Mouse (Mus musculus) frontal cortex, adult 2 months (tissue): ENCODE data around the gene Focad. TPM values are rescaled to one million over a fixed set of nuclear protein-coding genes. Genes with fewer than 3 reads are reported as not detected.

Experiments used
- DNase-seq, 2 experiments: peaks; one replicate each; pipeline ENCODE4 v3.0.0; 2022; ENCODE audit warnings: low spot score in 1 of 2; ENCODE audit errors: extremely low spot score in 1 of 2
- polyA plus RNA-seq: library from polyadenylated mRNA; depleted of rRNA; stranded (reverse); fragments of >200 nt; gene quantifications from 2 replicates; pipeline ENCODE4 v1.2.3, GENCODE M21; 2012; rRNA removed

Focad gene
- 44.1 TPM in 2 replicates for polyA plus RNA-seq

- peak; percentile 97 to 99 for DNase-seq
Measured at GRCm38 (mm10) chr4:88094062-88094767, at the start of gene Focad. Gene Focad (plus strand): TSS chr4:88094629.

GRCm38 (mm10) chr4:88045151-88045550 is 49.3 kb upstream of the Focad start:
- DNase-seq = no peak

DNA sequence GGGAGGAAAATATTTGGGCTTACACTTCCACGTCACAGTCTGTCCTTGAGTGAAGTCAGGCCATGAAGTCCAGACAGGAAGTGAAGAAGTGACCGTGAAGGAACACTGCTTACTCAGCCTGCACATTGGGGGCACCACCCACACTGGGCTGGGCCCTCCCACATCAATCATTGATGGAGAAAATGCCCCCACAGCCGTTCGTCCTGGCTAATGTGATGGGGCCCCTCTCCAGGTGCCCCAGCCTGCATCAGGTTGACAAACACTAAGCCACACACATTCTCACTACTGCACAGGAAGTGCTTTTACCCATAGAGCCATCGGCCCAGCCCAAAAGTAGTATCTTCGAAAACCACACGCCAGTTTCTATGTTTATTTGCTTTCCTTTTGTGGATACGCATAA is 48.1 kb upstream of the Focad start:
- no peak for DNase-seq

- no peak for DNase-seq
Measured at GRCm38 (mm10) chr4:88075388-88075787, 19.0 kb upstream of the Focad start.

- no peak for DNase-seq
Measured at GRCm38 (mm10) chr4:88078983-88079382, 15.4 kb upstream of the Focad start.

GRCm38 (mm10) chr4:88081417-88081816 is 13.0 kb upstream of the Focad start:
- DNase-seq = no peak

DNA sequence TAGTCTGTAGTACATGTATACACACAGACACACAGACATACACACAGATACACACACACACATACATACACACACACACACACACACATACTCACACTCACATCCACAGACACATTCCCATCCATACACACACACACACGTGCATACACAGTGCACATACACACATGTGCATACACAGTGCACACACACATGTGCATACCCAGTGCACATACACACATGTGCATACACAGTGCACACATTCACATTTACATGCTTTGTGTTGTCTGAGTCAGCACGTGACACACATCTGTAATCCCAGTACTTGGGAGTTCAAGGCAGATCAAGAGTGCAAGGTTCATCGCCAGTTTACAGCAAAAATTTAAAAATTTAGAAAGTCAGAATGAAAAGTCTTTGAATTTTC is 12.5 kb upstream of the Focad start:
- DNase-seq = no peak

GRCm38 (mm10) chr4:88082381-88082780 is 12.0 kb upstream of the Focad start:
- no peak for DNase-seq

DNA sequence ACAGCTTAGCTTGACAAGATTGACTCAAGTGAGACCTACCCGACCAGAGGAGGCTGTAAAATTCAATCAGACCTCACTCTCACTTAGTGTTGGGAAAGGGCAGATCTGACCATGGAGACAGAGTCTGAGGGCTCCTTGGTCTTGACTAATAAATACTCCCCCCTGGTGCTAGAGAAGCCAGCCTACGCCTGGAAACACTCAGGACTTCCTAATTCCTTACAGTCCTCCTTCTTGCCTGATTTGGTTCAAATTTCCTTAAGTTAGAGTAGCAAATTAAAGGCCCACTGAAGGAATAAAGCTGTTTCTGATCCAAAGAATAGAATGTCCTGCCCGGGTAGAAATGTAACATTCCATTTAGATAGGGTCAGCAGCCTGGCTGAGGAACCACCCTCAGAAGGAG is 10.6 kb upstream of the Focad start:
- no peak for DNase-seq

GRCm38 (mm10) chr4:88090316-88090715 is 4.1 kb upstream of the Focad start:
- DNase-seq = no peak

GRCm38 (mm10) chr4:88094768-88095420 is 465 bp downstream of the Focad start:
- no peak for DNase-seq

GRCm38 (mm10) chr4:88095693-88096092 is 1.3 kb downstream of the Focad start:
- no peak for DNase-seq

- DNase-seq = no peak
Measured at GRCm38 (mm10) chr4:88108585-88108984, 14.2 kb downstream of the Focad start.

- no peak for DNase-seq
Measured at GRCm38 (mm10) chr4:88117331-88117730, 22.9 kb downstream of the Focad start.

GRCm38 (mm10) chr4:88117942-88118341 is 23.5 kb downstream of the Focad start:
- no peak for DNase-seq

DNA sequence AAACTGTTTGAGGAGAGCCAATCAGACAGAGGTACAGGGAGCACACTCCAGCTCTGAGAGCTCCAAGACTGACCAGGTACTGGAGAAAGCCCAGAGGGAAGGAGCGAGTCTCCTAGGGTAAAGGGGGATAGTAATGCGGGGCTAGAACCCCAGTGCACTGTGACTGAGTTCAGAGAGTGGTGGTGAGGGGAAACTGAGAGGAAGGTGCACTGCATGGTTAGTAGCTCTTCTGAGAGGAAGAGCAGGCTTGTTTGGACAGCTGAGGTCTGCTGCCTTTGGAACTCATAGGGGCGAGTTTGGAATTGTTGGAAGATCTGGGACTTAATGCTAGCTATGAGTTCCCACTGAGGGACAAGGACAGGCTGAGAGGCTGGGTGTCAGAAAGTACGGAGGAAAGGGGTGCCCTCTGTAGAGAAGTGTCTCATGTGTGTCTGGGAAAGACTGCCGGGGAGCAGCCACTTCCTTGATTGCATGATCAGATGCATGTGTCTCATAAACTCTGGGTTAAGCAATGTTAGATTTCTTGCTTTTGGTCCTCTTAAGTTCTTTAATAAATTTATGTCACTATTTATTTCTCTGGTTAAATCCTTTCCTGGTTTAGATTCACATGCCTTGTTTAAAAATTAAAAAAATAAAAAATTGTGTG is 24.4 kb downstream of the Focad start:
- DNase-seq = no peak

DNA sequence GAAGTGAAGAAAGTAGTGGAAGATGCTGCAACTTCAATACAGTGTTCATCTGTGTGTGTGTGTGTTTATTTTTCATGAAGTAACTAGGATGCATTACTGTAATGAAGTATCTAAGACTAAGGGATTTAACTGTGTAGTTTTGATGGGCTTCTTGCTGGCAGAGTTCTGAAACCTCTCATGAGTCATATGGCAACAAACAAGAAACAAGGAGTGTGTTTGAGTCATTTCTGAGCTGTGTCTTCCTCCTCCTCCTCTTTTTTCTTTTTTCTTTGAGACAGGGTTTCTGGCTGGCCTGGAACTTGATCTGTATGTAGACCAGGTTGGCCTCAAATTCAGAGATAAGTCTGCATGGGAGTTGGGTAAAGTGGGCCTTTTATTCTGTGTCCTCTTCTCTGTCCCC is 25.7 kb downstream of the Focad start:
- DNase-seq = no peak

- DNase-seq = no peak
Measured at GRCm38 (mm10) chr4:88122472-88122871, 28.0 kb downstream of the Focad start.

- DNase-seq = no peak
Measured at GRCm38 (mm10) chr4:88135936-88136335, 41.5 kb downstream of the Focad start.

- no peak for DNase-seq
Measured at GRCm38 (mm10) chr4:88136528-88136927, 42.1 kb downstream of the Focad start.

DNA sequence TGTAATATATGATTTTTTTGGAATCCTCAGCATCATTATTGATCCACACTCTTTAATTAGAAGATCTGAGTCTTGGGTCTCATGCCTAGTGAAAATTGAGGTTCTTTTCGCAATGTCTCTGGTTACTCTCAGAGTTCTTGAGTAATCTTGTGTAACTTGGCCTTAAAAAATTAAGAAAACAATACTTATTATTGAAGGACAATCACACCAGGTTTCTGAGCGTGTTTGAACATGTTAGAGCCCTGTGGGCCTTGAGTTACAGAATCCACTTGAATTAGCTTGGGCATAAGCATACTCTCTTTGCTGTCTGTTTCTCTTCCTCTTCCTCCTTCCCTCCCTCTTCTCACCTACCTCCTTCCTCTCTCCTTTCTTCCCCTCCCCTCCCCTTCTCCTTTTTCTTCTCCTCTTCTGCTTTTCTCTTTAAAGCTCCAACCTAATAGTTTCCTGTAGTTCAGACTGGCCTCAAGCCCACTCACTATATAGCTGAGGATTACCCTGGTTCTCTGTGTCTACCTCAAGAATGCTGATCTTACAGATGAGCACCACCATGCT is 44.0 kb downstream of the Focad start:
- no peak for DNase-seq

DNA sequence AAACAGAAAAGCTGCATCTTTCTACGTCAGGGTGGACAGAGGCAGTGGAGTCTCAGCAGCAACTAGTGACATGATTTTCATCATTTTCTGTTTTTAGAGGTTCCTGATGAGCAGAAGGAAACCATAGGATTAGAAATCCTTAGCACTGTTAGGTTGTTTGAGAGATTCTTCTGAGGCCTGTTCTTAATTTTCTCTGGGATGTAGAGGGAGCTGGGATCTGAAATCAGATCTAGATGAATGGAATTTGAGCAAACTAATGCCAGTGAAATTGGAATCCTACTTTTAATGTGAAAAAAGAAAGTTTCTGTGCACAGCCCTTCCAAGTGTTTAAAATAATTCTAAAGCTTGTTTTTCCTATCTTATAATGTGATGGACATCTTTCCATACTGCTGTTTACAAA is 55.0 kb downstream of the Focad start:
- no peak for DNase-seq
